Mouse (Mus musculus) kidney, postnatal 0 days (tissue): ENCODE measurements around the gene Shox2. TPM values are rescaled to one million over a fixed set of nuclear protein-coding genes. Genes with fewer than 3 reads are reported as not detected.

Source experiments
- ATAC-seq: fragments of 200-750 bp; cut with Nextera tagmentation; replicated peaks from 2 replicates; pipeline ENCODE4 v1.8.0; 2017; ENCODE audit warnings: low read depth, moderate number of reproducible peaks, moderate TSS enrichment, moderate library complexity; ENCODE audit not compliant: low FRiP score
- DNase-seq: peaks from one replicate; pipeline ENCODE4 v3.0.0-alpha.2; 2016; ENCODE audit warnings: low spot score
- H3K27ac ChIP-seq: fragments of 300-500 bp; sonication (generic); 2 replicates; pipeline ENCODE4 v1.5.1; 2014; ENCODE audit warnings: mild to moderate bottlenecking
- H3K27me3 ChIP-seq: fragments of 300-500 bp; sonication (generic); 2 replicates; pipeline ENCODE4 v1.6.1; 2014; ENCODE audit warnings: low read length, mixed read lengths; ENCODE audit not compliant: insufficient read depth
- H3K36me3 ChIP-seq: fragments of 300-500 bp; sonication (generic); 2 replicates; pipeline ENCODE4 v1.6.1; 2014; ENCODE audit warnings: low read length, mixed read lengths; ENCODE audit not compliant: insufficient read depth
- H3K4me1 ChIP-seq: fragments of 300-500 bp; sonication (generic); replicated peaks from 2 replicates; pipeline ENCODE4 v1.6.1; 2014; ENCODE audit warnings: antibody characterized with exemption, low read length, mixed read lengths; ENCODE audit not compliant: insufficient read depth
- H3K4me2 ChIP-seq: fragments of 300-500 bp; sonication (generic); 2 replicates; pipeline ENCODE4 v1.6.1; 2014; ENCODE audit warnings: mild to moderate bottlenecking, low read length, moderate library complexity, mixed read lengths
- H3K4me3 ChIP-seq: fragments of 300-500 bp; sonication (generic); replicated peaks from 2 replicates; pipeline ENCODE4 v1.5.1; 2014; ENCODE audit warnings: low read depth, low read length
- H3K9ac ChIP-seq: fragments of 300-500 bp; sonication (generic); 2 replicates; pipeline ENCODE4 v1.6.1; 2014; ENCODE audit warnings: low read depth, low read length
- H3K9me3 ChIP-seq: fragments of 300-500 bp; sonication (generic); replicated peaks from 2 replicates; pipeline ENCODE4 v1.6.1; 2016; ENCODE audit warnings: low read length, inconsistent platforms, mixed read lengths
- CTCF ChIP-seq: IDR thresholded peaks from 2 replicates; pipeline ENCODE4 v1.5.1; 2016; ENCODE audit warnings: antibody characterized with exemption, low read depth, mild to moderate bottlenecking, moderate library complexity
- WGBS: fragments of 180-500 bp; shearing (Covaris S2); extraction: QIAGEN DNeasy Blood & Tissue Kit; methylation state at CpG from one replicate; pipeline ENCODE4 v1.1.7; 2014; 5-methylcytosine and 5-hydroxymethylcytosine counted together
- polyA plus RNA-seq: library from polyadenylated mRNA; unstranded; fragments of >200 nt; fragmentation: Nextera tagmentation; extraction: Ambion mirVana; gene quantifications from 2 replicates; pipeline ENCODE4 v1.2.1, GENCODE M21; 2015

The Shox2 gene
- polyA plus RNA-seq, 1 experiment from 2014 or later, result 0.17 TPM

GRCm38 (mm10) chr3:66981101-66981661, 390 bp downstream of the Shox2 start, which contains the start of gene Rsrc1:
Rsrc1 (plus strand) TSS chr3:66981390.
- peak; percentile 46 for DNase-seq
- Histone ChIP-seq H3K4me2 (peak within 1 kb of the TSS; percentile 60), H3K27me3 (peaks cover 72% of the 10 kb centered on the region), H3K4me1 (peaks cover 8% of the 10 kb centered on the region), H3K4me3 (peak within 1 kb of the TSS; percentile 41), H3K36me3 (no peaks in the 10 kb centered on the region), H3K9me3 (no peaks in the 10 kb centered on the region), H3K27ac (no peak within 1 kb of the TSS), H3K9ac (no peak within 1 kb of the TSS)
- TF ChIP-seq CTCF, result no peak
- under 1% methylated on average over 57 of the region's 62 CpGs for WGBS
- peak; percentile 60 for ATAC-seq

- Histone ChIP-seq H3K4me3 (peak overlapping the region; percentile 41), H3K36me3 (no peaks in the 10 kb centered on the region), H3K9me3 (no peaks in the 10 kb centered on the region), H3K9ac (no peak overlapping the region), H3K27me3 (peaks cover 78% of the 10 kb centered on the region), H3K27ac (no peak overlapping the region), H3K4me1 (peaks cover 7% of the 10 kb centered on the region; the same call in 1 of the 2 replicates), H3K4me2 (peak overlapping the region; percentile 60)
- DNase-seq (no peak), ATAC-seq (no peak)
- no peak for TF ChIP-seq CTCF
- 2% methylated on average over 29 of the region's 29 CpGs for WGBS
Observed at GRCm38 (mm10) chr3:66980111-66980975, 1.2 kb downstream of the Shox2 start.

- Histone ChIP-seq H3K36me3 (no peaks in the 10 kb centered on the region), H3K27me3 (peaks cover 84% of the 10 kb centered on the region), H3K4me2 (no peak overlapping the region), H3K4me1 (peaks cover 7% of the 10 kb centered on the region; the same call in 1 of the 2 replicates), H3K27ac (no peak overlapping the region), H3K9ac (no peak overlapping the region), H3K4me3 (no peak overlapping the region), H3K9me3 (no peaks in the 10 kb centered on the region)
- DNase-seq (no peak), ATAC-seq (no peak)
- WGBS, result 6% methylated on average over 9 of the region's 9 CpGs
- TF ChIP-seq CTCF, result no peak
Observed at GRCm38 (mm10) chr3:66979491-66979890, 2.1 kb downstream of the Shox2 start.

- ATAC-seq, result no peak
- Histone ChIP-seq H3K27me3 (peaks cover 84% of the 10 kb centered on the region), H3K4me3 (no peak overlapping the region), H3K4me2 (no peak overlapping the region), H3K9ac (no peak overlapping the region), H3K27ac (no peak overlapping the region), H3K4me1 (peaks cover 7% of the 10 kb centered on the region; the same call in 1 of the 2 replicates), H3K36me3 (no peaks in the 10 kb centered on the region), H3K9me3 (no peaks in the 10 kb centered on the region)
- no peak for TF ChIP-seq CTCF
- 2% methylated on average over 44 of the region's 45 CpGs for WGBS
- no peak for DNase-seq
Observed at GRCm38 (mm10) chr3:66978457-66979381, 2.9 kb downstream of the Shox2 start.

- H3K4me3 ChIP-seq, result no peak overlapping the region
- no peak for TF ChIP-seq CTCF
- no peak overlapping the region for H3K27ac ChIP-seq
- no peaks in the 10 kb centered on the region for H3K36me3 ChIP-seq
- peaks cover 7% of the 10 kb centered on the region; the same call in 1 of the 2 replicates for H3K4me1 ChIP-seq
- ATAC-seq (no peak), DNase-seq (no peak)
- H3K27me3 ChIP-seq, result peaks cover 84% of the 10 kb centered on the region
- no peak overlapping the region for H3K4me2 ChIP-seq
- WGBS, result 1% methylated on average over 25 of the region's 25 CpGs
- no peak overlapping the region for H3K9ac ChIP-seq
- H3K9me3 ChIP-seq, result no peaks in the 10 kb centered on the region
Observed at GRCm38 (mm10) chr3:66977811-66978456, 3.6 kb downstream of the Shox2 start.
